Mouse (Mus musculus) gastrocnemius, postnatal 36 days (tissue): ENCODE data around the gene Aifm2. TPM values are rescaled to one million over a fixed set of nuclear protein-coding genes. Genes with fewer than 3 reads are reported as not detected.

ENCODE experiments used
- DNase-seq, 2 experiments: peaks; one replicate each; pipeline ENCODE4 v3.0.0; 2022
- intact Hi-C: fragments of 180-260 bp; cut with DNase I; formaldehyde crosslinking; loops from one replicate; pipeline ENCODE4 v1.15.1; 2025
- microRNA-seq, 2 experiments: library from miRNA; unstranded; fragments of <30 nt; microRNA quantifications; one replicate each; pipeline ENCODE4 v1.2.0; 2021
- total RNA-seq, 2 experiments: library from RNA; stranded (reverse); gene quantifications; 2 replicates each; pipeline ENCODE4 v1.2.3; 2021

Aifm2 gene
- total RNA-seq, 2 experiments from 2014 or later, result 12.5 to 17.2 TPM

DNA sequence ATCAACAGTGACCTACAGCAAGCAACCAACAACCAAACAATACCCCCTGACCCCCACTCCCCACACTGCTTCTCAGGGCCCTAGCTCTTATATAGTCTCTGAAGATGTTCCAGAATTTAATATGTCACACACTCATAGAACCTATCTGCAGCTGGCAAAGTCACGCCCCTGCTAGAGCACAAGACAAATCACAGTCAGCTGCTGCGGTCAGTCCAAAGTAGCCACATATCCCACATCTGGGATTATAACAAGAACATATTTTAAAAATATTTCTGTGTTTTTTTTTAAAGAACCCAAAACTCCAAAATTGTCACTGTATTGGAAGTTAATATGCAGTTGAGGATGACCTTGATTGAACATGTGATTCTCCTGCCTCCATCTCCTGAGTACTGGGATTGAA lies 43.8 kb downstream of the Aifm2 start:
- no peak for DNase-seq
- intact Hi-C loops, result no loop called here

DNA sequence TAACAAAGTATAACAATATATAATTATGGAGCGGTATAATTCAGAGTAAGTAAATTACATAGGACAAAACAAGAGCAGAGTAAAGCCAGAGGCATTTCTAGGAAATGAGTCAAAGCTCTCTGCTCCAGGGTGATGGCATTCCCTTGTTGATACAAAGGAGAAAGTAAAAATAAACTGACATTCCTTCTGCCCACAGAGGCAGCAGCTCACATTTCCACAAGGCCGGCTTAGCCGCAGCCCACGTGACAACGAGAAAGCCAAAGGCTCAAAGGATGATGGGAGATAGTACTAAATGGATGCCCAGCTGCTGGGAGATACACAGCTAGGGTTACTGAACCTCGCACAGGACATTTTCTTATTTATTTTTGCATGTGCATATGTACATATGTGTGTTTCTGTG lies 44.8 kb downstream of the Aifm2 start:
- no peak for DNase-seq
- intact Hi-C loops, result no loop called here

DNA sequence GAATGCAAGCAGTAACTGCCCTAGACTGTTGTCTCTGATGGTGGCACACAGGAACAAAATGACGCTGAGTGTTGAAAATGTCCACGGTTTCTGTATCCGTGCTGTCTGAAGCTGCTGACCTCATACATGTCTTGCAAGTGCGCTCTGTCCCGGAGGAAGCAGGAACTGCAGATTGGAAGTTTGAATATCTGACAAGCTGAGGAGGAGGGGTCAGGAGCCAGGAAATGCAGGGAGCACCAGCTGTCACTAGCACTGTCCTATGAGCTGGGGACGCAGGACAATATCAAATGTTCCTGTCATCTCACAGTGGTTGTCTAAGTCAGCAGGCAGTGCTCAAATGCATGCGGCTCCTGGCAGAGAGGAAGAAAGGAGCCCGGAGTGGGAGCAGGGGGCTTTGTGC lies 49.6 kb downstream of the Aifm2 start:
- DNase-seq, result no peak
- intact Hi-C loops, result no loop called here

GRCm38 (mm10) chr10:61765558-61765957 lies 50.5 kb downstream of the Aifm2 start:
- intact Hi-C loops, result no loop called here
- no peak for DNase-seq

- intact Hi-C loops, result no loop called here
- DNase-seq, result no peak
These were observed 51.7 kb downstream of the Aifm2 start for GRCm38 (mm10) chr10:61766806-61767205.

DNA sequence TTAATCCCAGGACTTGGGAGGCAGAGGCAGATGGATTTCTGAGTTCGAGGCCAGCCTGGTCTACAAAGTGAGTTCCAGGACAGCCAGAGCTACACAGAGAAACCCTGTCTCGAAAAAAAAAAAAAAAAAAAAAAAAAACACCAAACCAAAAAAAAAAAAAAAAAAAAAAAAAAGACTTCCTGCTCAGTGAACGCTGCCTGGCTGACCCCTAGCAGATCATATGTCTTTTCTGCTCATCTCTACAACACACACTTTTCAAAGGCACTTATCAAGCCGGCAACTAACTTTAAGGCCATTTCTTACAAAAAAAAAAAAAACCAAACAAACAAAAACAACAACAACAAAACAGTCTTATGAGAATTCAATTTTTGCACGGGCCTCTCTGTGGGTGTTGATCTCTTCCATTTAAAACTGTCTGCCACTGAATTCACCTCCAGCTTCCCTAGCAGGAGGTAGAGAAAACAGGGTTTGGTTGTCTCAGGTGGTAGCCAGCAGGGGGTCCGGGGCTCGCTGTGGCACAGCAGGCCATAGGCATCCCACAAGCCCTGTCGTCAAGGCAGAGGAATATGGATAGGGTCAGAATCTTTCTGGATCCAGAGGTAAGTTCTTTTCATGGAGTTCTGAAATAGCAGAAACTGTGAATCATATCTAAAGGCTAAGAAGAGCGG lies 66.5 kb downstream of the Aifm2 start:
- intact Hi-C loops, result no loop called here
- DNase-seq, result no peak

- DNase-seq, result peak in 1 of 2 experiments; percentile 37
- intact Hi-C loops, result no loop called here
These were observed 67.9 kb downstream of the Aifm2 start for GRCm38 (mm10) chr10:61782799-61783611.

GRCm38 (mm10) chr10:61783621-61784251 lies 68.7 kb downstream of the Aifm2 start, which contains the start of gene H2afy2:
TSS of gene H2afy2 (minus strand) at chr10:61784147.
- intact Hi-C loops, result no loop called here
- DNase-seq, result peak; percentile 33 to 36

GRCm38 (mm10) chr10:61784414-61784813 lies 69.4 kb downstream of the Aifm2 start:
- no peak for DNase-seq
- intact Hi-C loops, result no loop called here

GRCm38 (mm10) chr10:61787541-61788313 lies 72.7 kb downstream of the Aifm2 start:
- intact Hi-C loops, result no loop called here
- DNase-seq, result no peak

DNA sequence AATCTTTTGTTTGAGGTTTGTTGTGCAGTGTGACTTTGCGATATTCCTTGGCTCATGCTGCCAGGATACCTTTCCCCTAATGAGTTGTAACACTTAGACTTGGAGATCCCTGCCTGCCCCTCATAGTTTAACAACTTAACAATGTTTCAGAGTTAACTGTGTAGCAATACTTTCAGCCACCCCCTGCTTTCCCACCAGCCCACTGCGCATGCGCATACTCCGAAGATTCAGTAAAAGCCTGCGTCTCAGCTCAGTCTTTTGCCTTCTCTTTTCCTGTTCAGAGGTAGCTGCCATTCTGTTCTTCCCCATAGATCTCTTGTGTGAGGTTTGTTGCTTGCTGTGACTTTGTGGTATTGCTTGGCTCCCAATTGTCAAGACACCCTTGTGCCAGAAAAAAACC lies 73.4 kb downstream of the Aifm2 start:
- no peak for DNase-seq
- intact Hi-C loops, result no loop called here

Small RNAs within 50 kb of the gene (microRNA-seq; reads per million reads assigned to microRNA genes)
- gene Mir5108, result 0 reads per million in 2 experiments

Other genes starting within 250 kb of the Aifm2 start
- 100 to 1,000 TPM; 131 to 150 TPM for gene Lrrc20, start 239.5 kb upstream of the Aifm2 start, total RNA-seq
- not detected for gene Npffr1, start 119.8 kb upstream of the Aifm2 start, total RNA-seq
- 10 to 100 TPM; 48.9 to 54.0 TPM for gene Ppa1, start 66.7 kb upstream of the Aifm2 start, total RNA-seq
- gene Sar1a, start 35.0 kb upstream of the Aifm2 start, total RNA-seq, result 100 to 1,000 TPM; 102 to 112 TPM
- 10 to 100 TPM in 1 of 2 experiments, 1 to 10 TPM in 1; 10.0 to 10.7 TPM for gene Tysnd1, start 19.7 kb upstream of the Aifm2 start, total RNA-seq
- 1 to 10 TPM in 1 of 2 experiments, under 1 TPM in 1; 0.52 to 1.0 TPM for gene H2afy2, start 68.9 kb downstream of the Aifm2 start, total RNA-seq